Mouse (Mus musculus) MEL (cell line): Measurements from ENCODE around the gene Yrdc. TPM values are rescaled to one million over a fixed set of nuclear protein-coding genes. Genes with fewer than 3 reads are reported as not detected.
A peak's percentile ranks its signal among the peaks of the same experiment; 100 is the strongest.

Experiments used
- DNase-seq: peaks from one replicate; pipeline ENCODE4 v3.0.0; 2011; ENCODE audit warnings: low read depth, low spot score
- H3K27ac ChIP-seq: 2 replicates; pipeline ENCODE4 v1.5.1; 2012; ENCODE audit warnings: low read depth, mild to moderate bottlenecking, control low read depth, low read length, moderate library complexity; ENCODE audit not compliant: control insufficient read depth
- H3K27me3 ChIP-seq, 2 experiments: fragments of 150-350 bp in 1 of 2; sonication (generic) in 1 of 2; 2 replicates each; pipeline ENCODE4 v1.6.1; 2012; ENCODE audit warnings: low read length in 2 of 2, mild to moderate bottlenecking in 2 of 2, improper control_type of control experiment in 1 of 2, moderate library complexity in 1 of 2; ENCODE audit not compliant: insufficient read depth in 2 of 2, control insufficient read depth in 1 of 2
- H3K36me3 ChIP-seq, 2 experiments: 2 replicates each; pipeline ENCODE4 v1.6.1; 2012 to 2014; ENCODE audit warnings: low read length in 2 of 2, improper control_type of control experiment in 1 of 2, inconsistent platforms in 1 of 2, mild to moderate bottlenecking in 1 of 2; ENCODE audit not compliant: insufficient read depth in 2 of 2, control insufficient read depth in 1 of 2
- H3K4me1 ChIP-seq, 2 experiments: fragments of 150-350 bp in 1 of 2; sonication (generic) in 1 of 2; 2 replicates each; pipeline ENCODE4 v1.6.1; 2012; ENCODE audit warnings: low read length in 2 of 2, improper control_type of control experiment in 1 of 2, mild to moderate bottlenecking in 1 of 2; ENCODE audit not compliant: insufficient read depth in 2 of 2, control insufficient read depth in 1 of 2
- H3K4me3 ChIP-seq, 2 experiments: fragments of 150-350 bp in 1 of 2; sonication (generic) in 1 of 2; 2 replicates each; pipeline ENCODE4 v1.5.1; 2012; ENCODE audit warnings: low read depth in 2 of 2, low read length in 2 of 2, mild to moderate bottlenecking in 2 of 2, moderate library complexity in 2 of 2, control low read depth in 1 of 2, improper control_type of control experiment in 1 of 2; ENCODE audit not compliant: control insufficient read depth in 1 of 2, insufficient read depth in 1 of 2
- H3K79me2 ChIP-seq: 2 replicates; pipeline ENCODE4 v1.6.1; 2012; ENCODE audit warnings: mild to moderate bottlenecking, low read length, moderate library complexity; ENCODE audit not compliant: control insufficient read depth, poor library complexity, insufficient read depth
- H3K9ac ChIP-seq: 2 replicates; pipeline ENCODE4 v1.6.1; 2012; ENCODE audit warnings: low read depth, mild to moderate bottlenecking, control low read depth, low read length, moderate library complexity; ENCODE audit not compliant: control insufficient read depth, poor library complexity, severe bottlenecking
- H3K9me3 ChIP-seq: fragments of 150-350 bp; sonication (generic); replicated peaks from 2 replicates; pipeline ENCODE4 v1.6.1; 2012; ENCODE audit warnings: mild to moderate bottlenecking, low read length, improper control_type of control experiment, moderate library complexity; ENCODE audit not compliant: insufficient read depth
- CHD1 ChIP-seq: IDR thresholded peaks from 2 replicates; pipeline ENCODE4 v1.6.1; 2012; ENCODE audit warnings: low read depth, mild to moderate bottlenecking, inconsistent platforms, low read length, improper control_type of control experiment
- CHD2 ChIP-seq: IDR thresholded peaks from 2 replicates; pipeline ENCODE4 v1.6.1; 2011; ENCODE audit warnings: low read length, improper control_type of control experiment
- CTCF ChIP-seq, 3 experiments: IDR thresholded peaks in 2 of 3; conservative IDR thresholded peaks in 1 of 3; 2 replicates each; pipeline ENCODE4 v1.5.1; 2011 to 2012; ENCODE audit warnings: low read length in 3 of 3, low read depth in 2 of 3, mild to moderate bottlenecking in 2 of 3, improper control_type of control experiment in 1 of 3, inconsistent platforms in 1 of 3, mixed read lengths in 1 of 3, moderate library complexity in 1 of 3; ENCODE audit not compliant: control insufficient read depth in 1 of 3, insufficient read depth in 1 of 3, poor library complexity in 1 of 3, severe bottlenecking in 1 of 3
- E2F4 ChIP-seq: IDR thresholded peaks from 2 replicates; pipeline ENCODE4 v1.6.1; 2011; ENCODE audit warnings: low read depth, low read length, improper control_type of control experiment, borderline replicate concordance
- ELF1 ChIP-seq: IDR thresholded peaks from 2 replicates; pipeline ENCODE4 v1.6.1; 2014; ENCODE audit warnings: low read depth, mild to moderate bottlenecking, inconsistent platforms, low read length, improper control_type of control experiment, moderate library complexity
- EP300 ChIP-seq, 2 experiments: IDR thresholded peaks; 2 replicates each; pipeline ENCODE4 v1.6.1; 2011; ENCODE audit warnings: improper control_type of control experiment in 2 of 2, low read length in 2 of 2, low read depth in 1 of 2, mild to moderate bottlenecking in 1 of 2
- GABPA ChIP-seq: IDR thresholded peaks from 2 replicates; pipeline ENCODE4 v1.6.1; 2012; ENCODE audit warnings: low read depth, mild to moderate bottlenecking, inconsistent platforms, low read length, improper control_type of control experiment, moderate library complexity
- GATA1 ChIP-seq: IDR thresholded peaks from 2 replicates; pipeline ENCODE4 v1.6.1; 2011; ENCODE audit warnings: low read depth, low read length, improper control_type of control experiment
- MAFK ChIP-seq: IDR thresholded peaks from 2 replicates; pipeline ENCODE4 v1.6.1; 2011; ENCODE audit warnings: low read depth, mild to moderate bottlenecking, low read length, improper control_type of control experiment, borderline replicate concordance
- MAX ChIP-seq: IDR thresholded peaks from 2 replicates; pipeline ENCODE4 v1.6.1; 2011; ENCODE audit warnings: low read length, improper control_type of control experiment
- MEF2A ChIP-seq: IDR thresholded peaks from 2 replicates; pipeline ENCODE4 v1.6.1; 2014; ENCODE audit warnings: low read depth, mild to moderate bottlenecking, inconsistent platforms, low read length, improper control_type of control experiment; ENCODE audit not compliant: poor library complexity, insufficient replicate concordance, severe bottlenecking; ENCODE audit errors: extremely low read depth
- MXI1 ChIP-seq: IDR thresholded peaks from 2 replicates; pipeline ENCODE4 v1.6.1; 2011; ENCODE audit warnings: mild to moderate bottlenecking, low read depth, low read length, improper control_type of control experiment
- MYB ChIP-seq: IDR thresholded peaks from 2 replicates; pipeline ENCODE4 v1.6.1; 2011; ENCODE audit warnings: mild to moderate bottlenecking, low read depth, low read length, improper control_type of control experiment
- POLR2A ChIP-seq, 2 experiments: IDR thresholded peaks; 2 replicates each; pipeline ENCODE4 v1.6.1; 2011 to 2012; ENCODE audit warnings: low read length in 2 of 2, mild to moderate bottlenecking in 2 of 2, control low read depth in 1 of 2, improper control_type of control experiment in 1 of 2, low read depth in 1 of 2, moderate library complexity in 1 of 2; ENCODE audit not compliant: control insufficient read depth in 1 of 2, insufficient read depth in 1 of 2, poor library complexity in 1 of 2
- POLR2AphosphoS2 ChIP-seq: IDR thresholded peaks from 2 replicates; pipeline ENCODE4 v1.6.1; 2011; ENCODE audit warnings: low read length, improper control_type of control experiment
- POLR2AphosphoS5 ChIP-seq: IDR thresholded peaks from 2 replicates; pipeline ENCODE4 v1.6.1; 2012; ENCODE audit warnings: low read depth, borderline replicate concordance, mild to moderate bottlenecking, inconsistent platforms, low read length, moderate library complexity, mixed read lengths
- RAD21 ChIP-seq: IDR thresholded peaks from 2 replicates; pipeline ENCODE4 v1.6.1; 2011; ENCODE audit warnings: mild to moderate bottlenecking, low read depth, low read length, improper control_type of control experiment
- RCOR1 ChIP-seq: IDR thresholded peaks from 2 replicates; pipeline ENCODE4 v1.6.1; 2012; ENCODE audit warnings: low read depth, mild to moderate bottlenecking, inconsistent platforms, low read length, improper control_type of control experiment
- SIN3A ChIP-seq: IDR thresholded peaks from 2 replicates; pipeline ENCODE4 v1.6.1; 2012; ENCODE audit warnings: low read length, improper control_type of control experiment, inconsistent platforms
- SMC3 ChIP-seq: IDR thresholded peaks from 2 replicates; pipeline ENCODE4 v1.6.1; 2011; ENCODE audit warnings: low read depth, low read length, improper control_type of control experiment
- TAL1 ChIP-seq: IDR thresholded peaks from 2 replicates; pipeline ENCODE4 v1.6.1; 2012; ENCODE audit warnings: mild to moderate bottlenecking, inconsistent platforms, low read length, moderate library complexity, mixed read lengths
- TBP ChIP-seq: IDR thresholded peaks from 2 replicates; pipeline ENCODE4 v1.8.0; 2011; ENCODE audit warnings: low read depth, low read length, improper control_type of control experiment
- TCF12 ChIP-seq: IDR thresholded peaks from 2 replicates; pipeline ENCODE4 v1.6.1; 2014; ENCODE audit warnings: low read depth, mild to moderate bottlenecking, inconsistent platforms, low read length, improper control_type of control experiment, moderate library complexity
- UBTF ChIP-seq: IDR thresholded peaks from 2 replicates; pipeline ENCODE4 v1.6.1; 2012; ENCODE audit warnings: low read depth, mild to moderate bottlenecking, inconsistent platforms, low read length, improper control_type of control experiment, moderate library complexity, borderline replicate concordance; ENCODE audit not compliant: insufficient read depth
- USF1 ChIP-seq: IDR thresholded peaks from 2 replicates; pipeline ENCODE4 v1.6.1; 2014; ENCODE audit warnings: low read depth, mild to moderate bottlenecking, inconsistent platforms, low read length, improper control_type of control experiment, moderate library complexity
- USF2 ChIP-seq, 2 experiments: IDR thresholded peaks; 2 replicates each; pipeline ENCODE4 v1.6.1; 2011 to 2012; ENCODE audit warnings: improper control_type of control experiment in 2 of 2, low read length in 2 of 2, borderline replicate concordance in 1 of 2, inconsistent platforms in 1 of 2, low read depth in 1 of 2, mild to moderate bottlenecking in 1 of 2; ENCODE audit not compliant: insufficient read depth in 1 of 2
- ZC3H11A ChIP-seq: IDR thresholded peaks from 2 replicates; pipeline ENCODE4 v1.6.1; 2012; ENCODE audit warnings: low read depth, mild to moderate bottlenecking, inconsistent platforms, low read length, improper control_type of control experiment
- ZKSCAN1 ChIP-seq: IDR thresholded peaks from 2 replicates; pipeline ENCODE4 v1.6.1; 2012; ENCODE audit warnings: low read depth, mild to moderate bottlenecking, inconsistent platforms, low read length, improper control_type of control experiment, moderate library complexity
- ZMIZ1 ChIP-seq: IDR thresholded peaks from 2 replicates; pipeline ENCODE4 v1.6.1; 2012; ENCODE audit warnings: low read depth, mild to moderate bottlenecking, inconsistent platforms, low read length, improper control_type of control experiment, moderate library complexity
- ZNF384 ChIP-seq: IDR thresholded peaks from 2 replicates; pipeline ENCODE4 v1.6.1; 2012; ENCODE audit warnings: low read depth, mild to moderate bottlenecking, inconsistent platforms, low read length, improper control_type of control experiment
- polyA plus RNA-seq, 2 experiments: library from polyadenylated mRNA; stranded (reverse) in 1 of 2; unstranded in 1 of 2; fragments of >175 nt in 1 of 2; fragments of >200 nt in 1 of 2; gene quantifications; 2 replicates each; pipeline versions ENCODE4 v1.2.1 to v1.2.4; 2012; ENCODE audit warnings: low replicate concordance in 2 of 2, low read depth in 1 of 2; ENCODE audit not compliant: insufficient read length in 2 of 2, insufficient read depth in 1 of 2, missing spikeins in 1 of 2
- total RNA-seq: library from RNA; depleted of rRNA; stranded (reverse); fragments of 300-350 nt; gene quantifications from 2 replicates; pipeline ENCODE4 v1.2.3, GENCODE M21; 2012

Yrdc gene
- total and polyA plus RNA-seq, 3 experiments: 105 to 107 TPM; not detected in 1

DNA sequence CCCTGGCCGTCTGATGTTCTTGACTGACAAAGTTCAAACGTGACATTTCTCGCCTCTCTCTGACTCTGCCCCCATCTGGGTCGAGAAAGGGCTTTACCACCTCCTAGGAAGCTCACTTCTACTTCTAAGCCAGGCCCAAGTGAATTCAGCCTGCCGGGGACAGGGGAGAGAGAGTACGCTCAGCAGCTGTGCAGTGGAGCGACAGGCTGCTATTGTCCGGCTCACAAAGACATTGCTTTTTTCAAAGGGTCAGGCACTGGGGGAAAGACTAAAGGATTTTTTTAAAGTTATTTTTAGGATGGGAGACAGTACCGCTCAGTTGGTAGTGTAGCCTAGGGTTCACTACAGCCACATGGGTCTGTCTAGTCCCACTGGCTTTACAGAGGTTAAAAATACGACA lies 47.9 kb downstream of the Yrdc start:
- H3K9ac ChIP-seq: no peak overlapping the region
- no peak for DNase-seq
- H3K4me1 ChIP-seq: no peaks in the 10 kb centered on the region
- H3K4me3 ChIP-seq: no peak overlapping the region
- no peaks in the 10 kb centered on the region for H3K79me2 ChIP-seq
- H3K9me3 ChIP-seq: no peaks in the 10 kb centered on the region
- H3K27ac ChIP-seq: no peak overlapping the region
- H3K27me3 ChIP-seq: no peaks in the 10 kb centered on the region
- TF ChIP-seq MAX (no peak), POLR2A (IDR thresholded peaks at IDR 0.05; ENCODE audit: control insufficient read depth in 1 of 2, insufficient read depth in 1 of 2, low read depth in 1 of 2, low read length in 2 of 2, poor library complexity in 1 of 2) (no peak), CTCF (IDR thresholded peaks at IDR 0.05 in 2 of 3, conservative IDR thresholded peaks at IDR 0.05 in 1 of 3; ENCODE audit: control insufficient read depth in 1 of 3, insufficient read depth in 1 of 3, low read depth in 2 of 3, low read length in 3 of 3, poor library complexity in 1 of 3, severe bottlenecking in 1 of 3) (no peak), RAD21 (no peak), TAL1 (no peak), UBTF (no peak), GABPA (no peak), ZMIZ1 (no peak), SIN3A (no peak), ZNF384 (no peak), CHD1 (no peak), E2F4 (no peak), MEF2A (no peak), SMC3 (no peak), MXI1 (no peak), ELF1 (no peak), MAFK (no peak), POLR2AphosphoS5 (no peak)
- H3K36me3 ChIP-seq: no peaks in the 10 kb centered on the region

- Histone ChIP-seq H3K27ac (no peak overlapping the region), H3K4me3 (no peak overlapping the region), H3K9ac (no peak overlapping the region), H3K27me3 (no peaks in the 10 kb centered on the region), H3K9me3 (no peaks in the 10 kb centered on the region), H3K36me3 (no peaks in the 10 kb centered on the region), H3K79me2 (no peaks in the 10 kb centered on the region), H3K4me1 (no peaks in the 10 kb centered on the region)
- DNase-seq: peak; percentile 72
- TF ChIP-seq TBP (no peak), TAL1 (peak; percentile 30; the same call in 1 of the 2 replicates), GABPA (no peak), RAD21 (no peak), POLR2AphosphoS2 (no peak), USF1 (no peak), ZC3H11A (no peak), GATA1 (peak; percentile 35; the same call in 1 of the 2 replicates), SMC3 (no peak), CTCF (IDR thresholded peaks at IDR 0.05 in 2 of 3, conservative IDR thresholded peaks at IDR 0.05 in 1 of 3; ENCODE audit: control insufficient read depth in 1 of 3, insufficient read depth in 1 of 3, low read depth in 2 of 3, low read length in 3 of 3, poor library complexity in 1 of 3, severe bottlenecking in 1 of 3) (no peak), MXI1 (no peak), USF2 (IDR thresholded peaks at IDR 0.05; ENCODE audit: borderline replicate concordance in 1 of 2, insufficient read depth in 1 of 2, low read depth in 1 of 2, low read length in 2 of 2) (no peak), MAFK (no peak), TCF12 (peak; percentile 48; the same call in 1 of the 2 replicates), CHD1 (no peak), POLR2AphosphoS5 (no peak), MYB (no peak), ZKSCAN1 (no peak), ZNF384 (no peak), CHD2 (no peak), SIN3A (no peak), RCOR1 (no peak), ELF1 (no peak), EP300 (IDR thresholded peaks at IDR 0.05; ENCODE audit: low read depth in 1 of 2, low read length in 2 of 2) (peak; percentile 7 to 32; a peak in 1 of 4 replicates)
Observed at GRCm38 (mm10) chr4:124899906-124900305, 49.4 kb downstream of the Yrdc start.
